Mouse (Mus musculus) thymus, adult 2 months (tissue): ENCODE results near the gene Slc25a13. TPM values are rescaled to one million over a fixed set of nuclear protein-coding genes. Genes with fewer than 3 reads are reported as not detected.

Experiments
- DNase-seq: peaks from one replicate; pipeline ENCODE4 v3.0.0; 2021
- H3K27ac ChIP-seq: fragments of 200-500 bp; 2 replicates; pipeline ENCODE4 v1.5.1; 2012; ENCODE audit warnings: low read length, control low read depth; ENCODE audit not compliant: control insufficient read depth, insufficient read depth
- H3K27me3 ChIP-seq: fragments of 200-500 bp; 2 replicates; pipeline ENCODE4 v1.6.1; 2012; ENCODE audit warnings: mild to moderate bottlenecking, low read length, moderate library complexity, mixed read lengths; ENCODE audit not compliant: control insufficient read depth, insufficient read depth
- H3K36me3 ChIP-seq: fragments of 200-500 bp; 2 replicates; pipeline ENCODE4 v1.6.1; 2012; ENCODE audit warnings: mild to moderate bottlenecking, low read length, moderate library complexity; ENCODE audit not compliant: control insufficient read depth, insufficient read depth
- H3K4me1 ChIP-seq: fragments of 200-500 bp; replicated peaks from 2 replicates; pipeline ENCODE4 v1.6.1; 2012; ENCODE audit warnings: low read length; ENCODE audit not compliant: control insufficient read depth, insufficient read depth
- H3K4me3 ChIP-seq: fragments of 200-500 bp; 2 replicates; pipeline ENCODE4 v1.5.1; 2012; ENCODE audit warnings: mild to moderate bottlenecking, low read length, control low read depth, moderate library complexity; ENCODE audit not compliant: control insufficient read depth, insufficient read depth
- CTCF ChIP-seq: fragments of 200-500 bp; IDR thresholded peaks from 2 replicates; pipeline ENCODE4 v1.5.1; 2012; ENCODE audit warnings: mild to moderate bottlenecking, control low read depth, low read length, moderate library complexity, borderline replicate concordance; ENCODE audit not compliant: control insufficient read depth, poor library complexity, insufficient read depth; ENCODE audit errors: extremely low read depth
- POLR2A ChIP-seq: fragments of 200-500 bp; IDR thresholded peaks from 2 replicates; pipeline ENCODE4 v1.6.1; 2012; ENCODE audit warnings: mild to moderate bottlenecking, low read length, control low read depth, moderate library complexity; ENCODE audit not compliant: control insufficient read depth, poor library complexity, insufficient read depth; ENCODE audit errors: extremely low read depth
- WGBS: fragments of 180-500 bp; shearing (Covaris S2); methylation state at CpG from one replicate; pipeline ENCODE4 v1.1.7; 2018; 5-methylcytosine and 5-hydroxymethylcytosine counted together
- polyA plus RNA-seq: library from polyadenylated mRNA; depleted of rRNA; stranded (reverse); fragments of >200 nt; gene quantifications from 2 replicates; pipeline ENCODE4 v1.2.3, GENCODE M21; 2012

Slc25a13 gene
- polyA plus RNA-seq, 1 experiment: 9.2 TPM

DNA sequence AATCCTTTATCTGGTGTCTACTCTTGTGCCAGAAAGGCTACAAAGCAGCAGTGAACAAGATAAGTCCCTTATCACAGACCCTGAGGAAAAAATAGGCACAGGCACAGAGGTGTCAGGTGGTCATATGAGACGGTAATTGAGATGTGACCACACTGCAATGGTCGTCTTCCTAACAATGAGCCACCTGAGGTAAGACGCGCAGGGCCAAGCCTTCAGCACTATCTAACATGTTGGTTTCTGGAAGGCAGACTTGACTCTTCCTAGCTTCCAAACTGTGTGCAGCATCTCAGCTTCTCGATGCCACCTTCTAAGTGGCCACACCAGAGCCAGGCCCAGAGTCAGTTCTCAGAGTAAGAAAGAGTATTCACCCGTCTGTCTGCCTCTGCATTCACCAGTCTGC lies 149.8 kb downstream of the Slc25a13 start:
- Histone ChIP-seq H3K36me3 (no peaks in the 10 kb centered on the region), H3K4me1 (no peaks in the 10 kb centered on the region), H3K27me3 (no peaks in the 10 kb centered on the region), H3K4me3 (no peak overlapping the region), H3K27ac (no peak overlapping the region)
- WGBS: 95% methylated on average over 6 of the region's 6 CpGs
- TF ChIP-seq CTCF (no peak), POLR2A (no peak)
- no peak for DNase-seq

DNA sequence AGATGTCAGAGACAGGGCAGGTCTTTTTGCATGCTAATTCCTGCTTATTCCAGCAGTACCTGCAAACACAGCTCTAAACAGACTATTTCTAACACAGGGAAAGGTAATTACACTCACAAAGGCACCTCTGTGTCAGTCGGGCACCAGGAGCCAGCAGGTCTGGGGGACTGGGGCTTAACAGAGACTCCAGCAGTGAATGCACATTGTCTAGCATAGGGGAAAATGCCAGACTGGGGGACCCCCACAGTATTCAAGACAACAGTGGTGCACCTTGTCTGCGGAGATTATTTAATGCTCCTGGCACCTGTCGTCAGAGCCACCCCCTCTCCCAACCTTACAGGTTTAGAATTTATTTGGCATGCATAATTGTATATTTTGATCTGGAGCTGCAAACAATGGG lies 158.4 kb downstream of the Slc25a13 start:
- Histone ChIP-seq H3K4me1 (no peaks in the 10 kb centered on the region), H3K4me3 (no peak overlapping the region), H3K36me3 (no peaks in the 10 kb centered on the region), H3K27ac (no peak overlapping the region), H3K27me3 (no peaks in the 10 kb centered on the region)
- no peak for DNase-seq
- WGBS: 92% methylated on average over 3 of the region's 3 CpGs
- no peak for TF ChIP-seq CTCF
- TF ChIP-seq POLR2A: no peak

DNA sequence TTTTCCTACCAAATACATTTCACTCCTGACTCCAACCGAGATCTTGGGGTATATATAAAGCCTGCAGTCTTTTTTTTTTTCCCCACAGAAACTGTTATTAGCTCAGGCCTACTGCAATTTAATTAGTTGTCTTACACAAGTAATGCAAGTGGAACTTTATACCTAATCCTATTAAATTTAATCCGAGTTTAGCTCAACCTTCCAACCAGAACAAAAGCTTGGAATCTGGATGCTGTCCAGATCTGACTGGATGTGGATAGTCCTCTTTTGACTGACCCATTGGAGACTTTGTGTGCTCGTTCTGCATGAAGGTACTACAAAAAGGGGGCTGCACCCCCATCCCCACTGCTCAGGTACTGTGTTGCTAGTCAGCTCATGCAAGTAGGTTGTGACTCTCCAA lies 163.0 kb downstream of the Slc25a13 start:
- Histone ChIP-seq H3K4me1 (no peaks in the 10 kb centered on the region), H3K36me3 (no peaks in the 10 kb centered on the region), H3K27ac (no peak overlapping the region), H3K4me3 (no peak overlapping the region), H3K27me3 (no peaks in the 10 kb centered on the region)
- TF ChIP-seq CTCF (no peak), POLR2A (no peak)
- no peak for DNase-seq
- WGBS: 86% methylated on average over 3 of the region's 3 CpGs

DNA sequence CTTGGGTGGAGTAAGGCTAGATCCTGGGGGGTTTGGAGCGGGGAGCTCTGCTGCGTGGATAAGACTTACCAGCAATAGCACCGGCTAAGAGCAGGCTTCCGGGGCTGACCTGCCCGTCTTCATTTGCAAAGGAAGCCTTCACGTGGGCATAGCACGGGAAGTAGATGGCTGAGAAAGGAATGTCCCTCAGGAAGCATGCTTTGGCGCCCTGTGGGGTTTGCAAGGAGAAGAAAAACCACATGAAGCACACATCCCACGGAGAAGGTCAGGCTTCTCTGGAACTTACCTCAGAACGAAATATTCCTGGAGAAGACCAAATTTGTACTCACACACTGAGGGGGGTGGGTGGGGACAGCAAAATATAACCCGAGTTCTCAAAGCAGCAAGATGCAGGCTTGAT lies 164.3 kb downstream of the Slc25a13 start:
- 86% methylated on average over 11 of the region's 11 CpGs for WGBS
- Histone ChIP-seq H3K27ac (no peak overlapping the region), H3K4me1 (no peaks in the 10 kb centered on the region), H3K36me3 (no peaks in the 10 kb centered on the region), H3K27me3 (no peaks in the 10 kb centered on the region), H3K4me3 (no peak overlapping the region)
- no peak for TF ChIP-seq POLR2A
- TF ChIP-seq CTCF: no peak
- no peak for DNase-seq

DNA sequence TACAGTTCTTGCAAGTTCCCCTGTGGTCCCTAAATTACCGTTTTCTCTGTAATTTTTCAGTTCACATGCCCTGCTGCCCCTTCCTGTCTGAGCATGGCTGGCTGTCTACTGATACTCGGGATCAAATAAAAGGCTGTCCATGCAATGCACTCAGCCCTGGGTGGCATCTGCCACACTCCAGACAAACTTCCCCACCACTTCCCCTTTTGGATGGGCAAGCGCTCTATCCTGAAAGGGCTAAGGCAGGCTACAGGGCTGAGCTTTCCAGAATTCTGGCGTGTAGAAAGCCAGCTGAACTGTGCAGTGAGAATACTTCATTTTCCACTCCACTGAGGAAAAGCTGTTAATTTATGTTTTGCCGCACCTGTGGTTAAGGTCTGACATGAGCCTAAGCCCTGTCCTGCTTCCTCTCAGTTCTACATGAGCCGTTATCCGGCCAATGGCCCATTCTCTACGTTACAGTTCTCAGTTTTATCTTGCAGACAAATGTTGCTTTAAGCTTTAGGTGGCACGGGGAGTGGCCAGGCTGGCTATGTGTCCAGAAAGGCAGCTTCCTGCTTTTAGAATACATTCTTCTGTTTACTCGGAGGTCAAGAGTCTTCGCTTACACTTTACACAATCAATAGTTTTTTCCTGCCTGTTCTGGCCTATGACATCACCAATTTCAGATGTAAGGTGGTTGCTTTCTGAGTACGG lies 170.1 kb downstream of the Slc25a13 start:
- no peaks in the 10 kb centered on the region for H3K27me3 ChIP-seq
- no peak overlapping the region for H3K4me3 ChIP-seq
- no peak for DNase-seq
- TF ChIP-seq POLR2A (no peak), CTCF (no peak)
- H3K36me3 ChIP-seq: no peaks in the 10 kb centered on the region
- no peak overlapping the region for H3K27ac ChIP-seq
- no peaks in the 10 kb centered on the region for H3K4me1 ChIP-seq
- WGBS: 59% methylated on average over 12 of the region's 12 CpGs

DNA sequence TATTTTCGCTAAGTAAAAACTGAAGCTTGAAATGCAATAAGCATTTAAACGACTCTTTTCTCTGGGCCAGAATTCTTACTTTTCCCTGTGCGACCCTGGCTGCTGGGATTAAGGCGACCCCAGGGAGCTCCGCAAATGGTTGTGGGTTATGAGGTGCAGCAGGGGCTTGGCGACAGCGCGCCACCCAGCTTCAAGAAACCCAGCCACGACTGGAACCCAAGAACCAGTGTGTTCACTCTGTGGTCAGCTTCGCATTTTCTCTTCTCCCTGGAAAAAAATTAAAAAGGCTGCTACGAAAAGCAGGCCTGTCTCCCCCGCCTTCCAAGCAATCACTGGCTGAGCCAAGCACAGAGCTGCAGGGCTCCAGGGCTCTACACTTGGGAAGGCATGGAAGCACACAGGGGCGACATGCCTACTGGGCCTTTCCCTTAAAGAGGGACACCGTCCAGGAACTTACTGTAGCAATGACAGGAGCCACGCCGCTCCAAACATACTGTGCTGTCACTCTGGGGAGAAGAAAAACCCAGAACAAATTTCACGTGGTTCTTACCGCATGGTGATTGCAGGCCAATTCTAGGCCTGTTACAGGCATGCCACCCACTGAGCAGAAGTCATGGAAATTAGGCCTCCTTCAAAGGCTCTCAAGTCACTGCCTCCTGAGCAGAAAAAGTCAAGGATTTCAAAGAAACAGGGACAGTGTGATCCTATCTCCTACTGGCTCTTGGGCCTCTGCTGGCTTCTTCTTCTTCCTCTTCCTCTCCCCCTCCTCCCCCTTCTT lies 178.0 kb downstream of the Slc25a13 start:
- no peak for TF ChIP-seq CTCF
- no peak for TF ChIP-seq POLR2A
- Histone ChIP-seq H3K27me3 (no peaks in the 10 kb centered on the region), H3K27ac (no peak overlapping the region), H3K4me1 (no peaks in the 10 kb centered on the region), H3K36me3 (no peaks in the 10 kb centered on the region), H3K4me3 (no peak overlapping the region)
- no peak for DNase-seq
- WGBS: 89% methylated on average over 18 of the region's 18 CpGs
